Mouse (Mus musculus) embryo, embryonic 11 days (tissue): ENCODE data around the gene Uqcc1.

Source experiments
- DNase-seq: peaks from one replicate; pipeline ENCODE4 v3.0.0-alpha.2; 2015

Gene Uqcc1

GRCm38 (mm10) chr2:155929531-155930442 lies at the start of gene Uqcc1:
Gene Uqcc1, minus strand, starts transcription at chr2:155930310.
- peak; percentile 95 for DNase-seq

- DNase-seq, result no peak
Measured at GRCm38 (mm10) chr2:155979328-155979991, 49.4 kb upstream of the Uqcc1 start.

GRCm38 (mm10) chr2:155974087-155974731 lies 44.1 kb upstream of the Uqcc1 start:
- no peak for DNase-seq

DNA sequence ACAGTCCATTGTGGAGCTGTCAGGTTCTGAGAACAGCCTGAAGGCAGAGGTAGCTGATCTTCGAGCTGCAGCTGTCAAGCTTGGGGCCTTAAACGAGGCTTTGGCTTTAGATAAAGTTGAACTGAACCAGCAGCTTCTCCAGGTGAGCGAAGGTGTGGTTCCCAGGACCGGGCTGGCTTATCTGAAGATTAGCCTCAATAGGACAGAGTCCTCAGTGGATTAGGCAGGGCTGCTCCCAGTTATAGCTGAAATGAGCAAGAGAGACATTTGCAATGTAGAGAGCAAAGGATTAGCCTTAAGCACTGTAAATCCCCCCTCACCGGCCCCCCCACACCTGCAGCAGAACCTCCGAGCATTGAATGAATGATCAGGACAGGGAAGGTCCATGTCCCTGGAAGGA lies 43.2 kb upstream of the Uqcc1 start:
- DNase-seq, result no peak

DNA sequence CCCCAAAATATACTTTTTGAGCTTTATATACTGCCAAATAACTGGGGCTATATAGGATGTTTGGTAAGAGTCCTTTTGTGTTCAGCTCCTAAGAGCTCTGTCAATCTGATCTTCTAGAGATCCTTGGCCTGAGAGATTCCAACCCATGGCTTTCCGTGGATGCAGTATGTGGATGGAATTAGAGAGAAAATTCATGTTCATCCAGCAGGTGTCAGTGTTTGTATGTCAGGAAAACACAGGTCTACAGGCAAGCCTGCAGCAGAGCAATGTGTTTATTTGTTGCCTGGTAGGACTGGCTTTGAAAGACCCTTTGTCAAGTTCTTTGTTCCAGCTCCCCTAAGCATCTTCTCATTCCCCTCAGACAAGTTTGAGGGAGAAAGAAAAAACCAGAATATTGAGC lies 32.9 kb upstream of the Uqcc1 start:
- DNase-seq, result peak; percentile 47

DNA sequence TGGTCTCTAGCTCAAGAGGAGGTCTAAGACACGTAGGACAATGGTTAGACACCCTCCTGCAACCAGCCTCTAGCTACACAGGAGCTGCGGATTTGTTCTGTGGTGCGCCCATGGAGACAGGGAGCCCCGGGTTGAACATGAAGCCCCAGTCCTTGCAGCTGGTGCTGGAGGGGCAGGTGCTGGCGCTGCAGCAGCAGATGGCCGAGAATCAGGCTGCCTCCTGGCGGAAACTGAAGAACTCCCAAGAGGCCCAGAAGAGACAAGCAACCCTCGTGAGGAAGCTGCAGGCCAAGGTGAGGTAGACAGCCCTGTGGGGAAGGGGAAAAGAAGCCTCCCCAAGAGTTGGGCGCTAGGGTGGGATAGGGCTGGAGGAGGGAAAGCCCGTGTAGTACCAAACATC lies 31.8 kb upstream of the Uqcc1 start:
- peak; percentile 12 for DNase-seq

- DNase-seq, result no peak
Measured at GRCm38 (mm10) chr2:155959981-155960380, 29.9 kb upstream of the Uqcc1 start.

- DNase-seq, result peak; percentile 96
Measured at GRCm38 (mm10) chr2:155956134-155957059, 26.3 kb upstream of the Uqcc1 start, which contains the start of gene Cep250. Gene Cep250, plus strand, starts transcription at chr2:155956458.

- DNase-seq, result peak; percentile 69
Measured at GRCm38 (mm10) chr2:155952006-155952405, 21.9 kb upstream of the Uqcc1 start.

DNA sequence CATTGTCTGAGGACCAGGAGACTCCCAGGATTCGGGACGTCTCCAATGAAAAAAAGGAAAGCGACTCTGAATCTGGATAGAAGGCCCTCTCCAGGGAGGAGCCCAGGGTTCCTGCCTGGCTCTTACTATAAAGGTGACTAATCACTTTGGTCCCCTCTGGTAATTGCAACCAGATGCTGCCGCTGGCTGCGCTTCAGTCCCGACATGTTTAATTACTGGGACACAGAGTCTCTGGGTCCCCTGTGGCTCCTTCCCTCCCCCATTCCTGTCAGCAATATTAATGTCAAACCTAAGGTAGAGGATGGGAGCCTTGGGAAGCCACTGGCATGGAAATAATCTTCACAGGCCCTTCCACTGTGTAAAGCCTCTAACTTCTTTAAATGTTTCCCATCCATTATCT lies 19.3 kb upstream of the Uqcc1 start:
- peak; percentile 81 for DNase-seq

DNA sequence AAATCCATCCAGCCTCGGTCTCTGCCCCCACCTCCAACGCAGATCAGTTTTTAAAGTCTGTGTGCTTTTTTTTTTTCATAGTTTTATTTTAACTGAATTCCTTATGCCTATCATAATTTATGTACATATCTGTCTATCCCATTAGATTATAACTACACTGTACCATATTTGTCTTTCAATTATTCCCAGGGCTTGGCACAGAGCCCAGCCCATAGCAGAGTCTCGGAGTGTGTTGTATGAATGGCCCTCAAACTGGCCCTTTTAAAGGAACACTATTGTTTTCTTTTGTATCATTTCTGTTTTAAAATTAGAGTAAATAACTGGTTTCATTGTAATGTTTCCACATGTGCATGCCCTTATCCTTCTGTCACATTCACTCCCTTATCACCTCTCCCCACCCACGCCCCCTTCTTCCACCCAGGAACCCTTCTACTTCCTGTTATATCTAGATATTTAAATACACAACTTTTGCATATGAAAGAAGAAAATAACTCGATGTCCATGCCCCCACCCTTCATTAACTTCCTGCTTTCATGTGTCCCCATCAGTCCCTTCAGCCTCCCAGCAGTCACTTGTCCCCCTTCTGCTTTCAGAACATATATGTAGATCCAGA lies 17.4 kb upstream of the Uqcc1 start:
- no peak for DNase-seq

DNA sequence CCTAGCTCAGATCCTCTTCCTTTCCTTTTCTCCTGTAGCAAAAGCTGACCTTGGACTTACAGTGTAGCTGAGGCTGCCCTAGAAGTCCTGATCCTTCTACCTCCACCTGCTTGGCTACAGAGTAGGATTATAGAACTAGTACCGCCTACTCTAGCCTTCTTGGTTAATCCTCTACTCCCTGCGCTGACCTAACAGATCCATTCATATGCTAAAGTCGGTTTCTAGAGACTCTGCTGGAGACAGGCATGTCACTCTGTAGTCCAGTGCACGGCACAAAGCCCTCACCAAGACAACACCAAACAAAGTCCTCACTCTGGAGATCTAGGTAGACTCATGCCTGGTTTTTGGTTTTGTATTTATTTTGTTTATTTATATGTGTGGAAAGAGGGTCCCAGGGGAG lies 16.4 kb upstream of the Uqcc1 start:
- no peak for DNase-seq

DNA sequence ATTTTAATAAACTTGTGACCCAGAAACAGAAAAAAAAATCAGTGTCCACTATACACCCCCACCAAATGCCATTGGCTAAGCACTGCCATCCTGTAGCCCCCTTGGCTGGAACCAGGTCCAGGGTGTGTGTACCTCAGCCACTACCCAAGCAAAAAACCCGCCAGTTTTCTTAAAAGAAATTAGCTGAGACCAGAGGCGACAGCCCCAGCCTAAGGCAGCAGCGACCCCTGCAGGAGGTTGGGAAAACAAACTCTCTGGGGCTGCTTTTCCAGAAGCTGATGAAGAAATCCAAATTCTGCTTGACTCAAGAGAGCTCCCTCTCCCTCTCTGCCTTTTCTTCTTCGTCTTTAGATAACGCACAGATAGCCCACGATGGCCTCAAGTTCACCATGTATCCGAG lies 16.0 kb upstream of the Uqcc1 start:
- peak; percentile 88 for DNase-seq

DNA sequence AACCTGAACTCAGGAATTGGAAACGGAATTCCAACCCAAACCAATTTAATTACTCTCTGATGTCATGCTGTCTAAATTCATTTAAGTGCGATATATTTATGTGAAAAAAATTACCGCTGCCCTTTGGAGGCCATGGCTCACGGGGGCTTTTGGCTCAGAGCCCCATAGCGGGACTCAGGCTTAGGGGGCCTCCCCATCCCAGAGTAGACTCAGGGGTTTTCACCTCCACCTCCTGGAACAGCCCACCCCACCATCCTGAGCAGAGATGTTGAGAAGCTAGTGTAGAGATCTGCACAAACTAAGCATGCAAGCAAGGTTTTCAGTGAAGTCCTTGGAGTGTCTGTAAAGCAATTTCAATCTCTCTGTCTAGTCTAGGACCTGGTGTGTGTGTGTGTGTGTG lies 15.5 kb upstream of the Uqcc1 start:
- DNase-seq, result peak; percentile 10

DNA sequence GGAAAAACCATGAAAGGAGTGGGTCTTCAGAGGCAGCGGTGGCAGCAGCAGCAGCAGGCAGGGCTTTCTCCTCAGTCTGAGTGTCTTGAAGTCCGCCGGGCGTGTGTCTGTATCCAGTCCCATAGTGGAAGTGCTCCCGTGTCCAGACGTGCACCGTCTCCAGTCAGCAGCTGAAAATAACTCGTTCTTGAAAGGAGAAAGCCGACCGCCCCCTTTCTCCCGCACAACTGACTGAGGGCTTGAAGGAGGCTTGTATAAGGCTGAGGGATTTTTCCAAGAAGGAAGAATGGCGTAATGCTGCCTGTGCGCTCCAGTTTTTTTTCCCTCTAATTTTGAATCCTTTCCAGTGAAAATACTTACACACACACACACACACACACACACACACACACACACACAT lies 15.0 kb upstream of the Uqcc1 start, which contains the start of gene Gdf5:
Gdf5 (minus strand) TSS at position 244 of the 400 bp plus-strand sequence.
- peak; percentile 35 for DNase-seq

DNA sequence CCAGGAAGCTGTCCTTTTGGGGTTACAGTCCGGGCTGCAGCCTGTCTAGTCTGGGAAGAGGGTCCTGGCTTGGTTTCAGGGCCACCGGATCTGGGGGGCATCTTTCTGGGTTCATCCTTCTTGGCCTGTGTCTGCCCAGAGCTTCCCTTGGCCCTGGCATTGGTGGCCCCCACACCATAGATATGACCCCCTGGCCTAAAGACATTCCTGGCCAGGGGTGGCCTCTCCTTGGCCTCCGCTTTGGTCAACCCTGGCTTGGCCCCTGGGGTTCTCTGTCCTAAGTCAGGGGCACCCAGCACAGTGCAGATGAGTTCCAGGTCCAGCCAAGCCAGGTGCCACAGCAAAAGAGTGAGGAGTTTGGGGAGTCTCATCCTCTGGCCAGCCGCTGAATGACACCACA lies 14.6 kb upstream of the Uqcc1 start:
- no peak for DNase-seq

DNA sequence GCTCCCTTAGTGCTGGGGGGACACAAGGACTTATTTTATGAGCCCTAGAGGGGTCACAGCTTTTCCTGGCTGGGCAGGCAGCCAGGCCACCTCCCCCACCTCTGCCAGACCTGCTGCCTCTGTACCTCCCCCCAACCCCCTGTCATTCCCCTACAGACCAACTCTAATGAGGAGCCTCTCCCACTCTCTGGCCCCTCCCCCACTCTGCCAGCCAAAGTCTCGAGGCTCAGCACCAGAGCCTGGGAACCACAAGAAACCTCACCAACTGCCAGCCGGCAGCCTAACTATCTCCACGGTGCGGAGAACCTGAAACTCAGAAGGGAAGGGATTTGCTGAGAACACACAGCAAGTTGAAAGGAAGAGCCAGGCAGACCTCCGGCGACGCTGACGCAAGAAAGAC lies 13.4 kb upstream of the Uqcc1 start:
- peak; percentile 64 for DNase-seq

- no peak for DNase-seq
Measured at GRCm38 (mm10) chr2:155941697-155942442, 11.8 kb upstream of the Uqcc1 start.

DNA sequence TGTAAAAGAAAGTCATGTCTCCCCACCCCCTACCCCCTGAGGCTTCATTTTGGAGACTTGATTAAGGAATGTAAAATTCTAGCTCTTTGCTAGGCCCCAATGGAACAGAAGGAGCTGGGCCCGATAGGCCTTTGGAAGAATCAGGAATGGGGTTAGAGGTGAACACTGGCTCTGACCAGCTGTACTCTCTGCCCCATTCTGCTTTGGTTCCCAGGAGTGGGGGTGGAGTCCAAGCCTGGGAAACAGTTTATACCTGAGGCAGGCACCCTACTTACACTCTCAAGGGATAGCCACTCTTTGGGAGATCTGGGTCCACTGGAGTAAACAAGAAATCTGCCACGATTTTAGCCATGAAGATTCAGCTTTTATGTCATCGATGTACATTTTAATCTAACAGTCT lies 10.6 kb upstream of the Uqcc1 start, which contains the start of gene Gm15557:
Gm15557 (plus strand) TSS at position 48 of the 400 bp plus-strand sequence.
- no peak for DNase-seq

- no peak for DNase-seq
Measured at GRCm38 (mm10) chr2:155939897-155940529, 9.9 kb upstream of the Uqcc1 start.
